Mouse (Mus musculus) MEL (cell line): ENCODE data around the gene Icam1. TPM values are rescaled to one million over a fixed set of nuclear protein-coding genes. Genes with fewer than 3 reads are reported as not detected.

Source experiments
- DNase-seq: peaks from one replicate; pipeline ENCODE4 v3.0.0; 2011; ENCODE audit warnings: low read depth, low spot score
- H3K27ac ChIP-seq: 2 replicates; pipeline ENCODE4 v1.5.1; 2012; ENCODE audit warnings: low read depth, mild to moderate bottlenecking, control low read depth, low read length, moderate library complexity; ENCODE audit not compliant: control insufficient read depth
- H3K27me3 ChIP-seq, 2 experiments: fragments of 150-350 bp in 1 of 2; sonication (generic) in 1 of 2; 2 replicates each; pipeline ENCODE4 v1.6.1; 2012; ENCODE audit warnings: low read length in 2 of 2, mild to moderate bottlenecking in 2 of 2, improper control_type of control experiment in 1 of 2, moderate library complexity in 1 of 2; ENCODE audit not compliant: insufficient read depth in 2 of 2, control insufficient read depth in 1 of 2
- H3K36me3 ChIP-seq, 2 experiments: 2 replicates each; pipeline ENCODE4 v1.6.1; 2012 to 2014; ENCODE audit warnings: low read length in 2 of 2, improper control_type of control experiment in 1 of 2, inconsistent platforms in 1 of 2, mild to moderate bottlenecking in 1 of 2; ENCODE audit not compliant: insufficient read depth in 2 of 2, control insufficient read depth in 1 of 2
- H3K4me1 ChIP-seq, 2 experiments: fragments of 150-350 bp in 1 of 2; sonication (generic) in 1 of 2; 2 replicates each; pipeline ENCODE4 v1.6.1; 2012; ENCODE audit warnings: low read length in 2 of 2, improper control_type of control experiment in 1 of 2, mild to moderate bottlenecking in 1 of 2; ENCODE audit not compliant: insufficient read depth in 2 of 2, control insufficient read depth in 1 of 2
- H3K4me3 ChIP-seq, 2 experiments: fragments of 150-350 bp in 1 of 2; sonication (generic) in 1 of 2; 2 replicates each; pipeline ENCODE4 v1.5.1; 2012; ENCODE audit warnings: low read depth in 2 of 2, low read length in 2 of 2, mild to moderate bottlenecking in 2 of 2, moderate library complexity in 2 of 2, control low read depth in 1 of 2, improper control_type of control experiment in 1 of 2; ENCODE audit not compliant: control insufficient read depth in 1 of 2, insufficient read depth in 1 of 2
- H3K79me2 ChIP-seq: 2 replicates; pipeline ENCODE4 v1.6.1; 2012; ENCODE audit warnings: mild to moderate bottlenecking, low read length, moderate library complexity; ENCODE audit not compliant: control insufficient read depth, poor library complexity, insufficient read depth
- H3K9ac ChIP-seq: 2 replicates; pipeline ENCODE4 v1.6.1; 2012; ENCODE audit warnings: low read depth, mild to moderate bottlenecking, control low read depth, low read length, moderate library complexity; ENCODE audit not compliant: control insufficient read depth, poor library complexity, severe bottlenecking
- H3K9me3 ChIP-seq: fragments of 150-350 bp; sonication (generic); replicated peaks from 2 replicates; pipeline ENCODE4 v1.6.1; 2012; ENCODE audit warnings: mild to moderate bottlenecking, low read length, improper control_type of control experiment, moderate library complexity; ENCODE audit not compliant: insufficient read depth
- CHD1 ChIP-seq: IDR thresholded peaks from 2 replicates; pipeline ENCODE4 v1.6.1; 2012; ENCODE audit warnings: low read depth, mild to moderate bottlenecking, inconsistent platforms, low read length, improper control_type of control experiment
- CTCF ChIP-seq, 3 experiments: IDR thresholded peaks in 2 of 3; conservative IDR thresholded peaks in 1 of 3; 2 replicates each; pipeline ENCODE4 v1.5.1; 2011 to 2012; ENCODE audit warnings: low read length in 3 of 3, low read depth in 2 of 3, mild to moderate bottlenecking in 2 of 3, improper control_type of control experiment in 1 of 3, inconsistent platforms in 1 of 3, mixed read lengths in 1 of 3, moderate library complexity in 1 of 3; ENCODE audit not compliant: control insufficient read depth in 1 of 3, insufficient read depth in 1 of 3, poor library complexity in 1 of 3, severe bottlenecking in 1 of 3
- E2F4 ChIP-seq: IDR thresholded peaks from 2 replicates; pipeline ENCODE4 v1.6.1; 2011; ENCODE audit warnings: low read depth, low read length, improper control_type of control experiment, borderline replicate concordance
- ETS1 ChIP-seq: IDR thresholded peaks from 2 replicates; pipeline ENCODE4 v1.6.1; 2012; ENCODE audit warnings: low read depth, mild to moderate bottlenecking, inconsistent platforms, low read length, improper control_type of control experiment, moderate library complexity
- GABPA ChIP-seq: IDR thresholded peaks from 2 replicates; pipeline ENCODE4 v1.6.1; 2012; ENCODE audit warnings: low read depth, mild to moderate bottlenecking, inconsistent platforms, low read length, improper control_type of control experiment, moderate library complexity
- GATA1 ChIP-seq: IDR thresholded peaks from 2 replicates; pipeline ENCODE4 v1.6.1; 2011; ENCODE audit warnings: low read depth, low read length, improper control_type of control experiment
- HCFC1 ChIP-seq: IDR thresholded peaks from 2 replicates; pipeline ENCODE4 v1.6.1; 2012; ENCODE audit warnings: low read depth, mild to moderate bottlenecking, inconsistent platforms, low read length, improper control_type of control experiment, moderate library complexity
- JUND ChIP-seq: IDR thresholded peaks from 2 replicates; pipeline ENCODE4 v1.6.1; 2011; ENCODE audit warnings: low read depth, mild to moderate bottlenecking, improper control_type of control experiment, low read length
- KAT2A ChIP-seq: conservative IDR thresholded peaks from 2 replicates; pipeline ENCODE4 v1.6.1; 2012; ENCODE audit warnings: low read depth, low read length, improper control_type of control experiment, inconsistent platforms
- MAFK ChIP-seq: IDR thresholded peaks from 2 replicates; pipeline ENCODE4 v1.6.1; 2011; ENCODE audit warnings: low read depth, mild to moderate bottlenecking, low read length, improper control_type of control experiment, borderline replicate concordance
- MAX ChIP-seq: IDR thresholded peaks from 2 replicates; pipeline ENCODE4 v1.6.1; 2011; ENCODE audit warnings: low read length, improper control_type of control experiment
- MAZ ChIP-seq: IDR thresholded peaks from 2 replicates; pipeline ENCODE4 v1.6.1; 2012; ENCODE audit warnings: low read depth, mild to moderate bottlenecking, inconsistent platforms, low read length, improper control_type of control experiment
- MYB ChIP-seq: IDR thresholded peaks from 2 replicates; pipeline ENCODE4 v1.6.1; 2011; ENCODE audit warnings: mild to moderate bottlenecking, low read depth, low read length, improper control_type of control experiment
- MYC ChIP-seq: IDR thresholded peaks from 2 replicates; pipeline ENCODE4 v1.6.1; 2011; ENCODE audit warnings: low read depth, mild to moderate bottlenecking, low read length, improper control_type of control experiment, moderate library complexity
- NRF1 ChIP-seq: IDR thresholded peaks from 2 replicates; pipeline ENCODE4 v1.6.1; 2014; ENCODE audit warnings: low read depth, mild to moderate bottlenecking, inconsistent platforms, low read length, improper control_type of control experiment, moderate library complexity; ENCODE audit not compliant: poor library complexity, insufficient read depth, severe bottlenecking
- POLR2A ChIP-seq, 2 experiments: IDR thresholded peaks; 2 replicates each; pipeline ENCODE4 v1.6.1; 2011 to 2012; ENCODE audit warnings: low read length in 2 of 2, mild to moderate bottlenecking in 2 of 2, control low read depth in 1 of 2, improper control_type of control experiment in 1 of 2, low read depth in 1 of 2, moderate library complexity in 1 of 2; ENCODE audit not compliant: control insufficient read depth in 1 of 2, insufficient read depth in 1 of 2, poor library complexity in 1 of 2
- POLR2AphosphoS5 ChIP-seq: IDR thresholded peaks from 2 replicates; pipeline ENCODE4 v1.6.1; 2012; ENCODE audit warnings: low read depth, borderline replicate concordance, mild to moderate bottlenecking, inconsistent platforms, low read length, moderate library complexity, mixed read lengths
- RCOR1 ChIP-seq: IDR thresholded peaks from 2 replicates; pipeline ENCODE4 v1.6.1; 2012; ENCODE audit warnings: low read depth, mild to moderate bottlenecking, inconsistent platforms, low read length, improper control_type of control experiment
- SIN3A ChIP-seq: IDR thresholded peaks from 2 replicates; pipeline ENCODE4 v1.6.1; 2012; ENCODE audit warnings: low read length, improper control_type of control experiment, inconsistent platforms
- SMC3 ChIP-seq: IDR thresholded peaks from 2 replicates; pipeline ENCODE4 v1.6.1; 2011; ENCODE audit warnings: low read depth, low read length, improper control_type of control experiment
- TAL1 ChIP-seq: IDR thresholded peaks from 2 replicates; pipeline ENCODE4 v1.6.1; 2012; ENCODE audit warnings: mild to moderate bottlenecking, inconsistent platforms, low read length, moderate library complexity, mixed read lengths
- TCF12 ChIP-seq: IDR thresholded peaks from 2 replicates; pipeline ENCODE4 v1.6.1; 2014; ENCODE audit warnings: low read depth, mild to moderate bottlenecking, inconsistent platforms, low read length, improper control_type of control experiment, moderate library complexity
- UBTF ChIP-seq: IDR thresholded peaks from 2 replicates; pipeline ENCODE4 v1.6.1; 2012; ENCODE audit warnings: low read depth, mild to moderate bottlenecking, inconsistent platforms, low read length, improper control_type of control experiment, moderate library complexity, borderline replicate concordance; ENCODE audit not compliant: insufficient read depth
- ZC3H11A ChIP-seq: IDR thresholded peaks from 2 replicates; pipeline ENCODE4 v1.6.1; 2012; ENCODE audit warnings: low read depth, mild to moderate bottlenecking, inconsistent platforms, low read length, improper control_type of control experiment
- ZKSCAN1 ChIP-seq: IDR thresholded peaks from 2 replicates; pipeline ENCODE4 v1.6.1; 2012; ENCODE audit warnings: low read depth, mild to moderate bottlenecking, inconsistent platforms, low read length, improper control_type of control experiment, moderate library complexity
- polyA plus RNA-seq, 2 experiments: library from polyadenylated mRNA; stranded (reverse) in 1 of 2; unstranded in 1 of 2; fragments of >175 nt in 1 of 2; fragments of >200 nt in 1 of 2; gene quantifications; 2 replicates each; pipeline versions ENCODE4 v1.2.1 to v1.2.4; 2012; ENCODE audit warnings: low replicate concordance in 2 of 2, low read depth in 1 of 2; ENCODE audit not compliant: insufficient read length in 2 of 2, insufficient read depth in 1 of 2, missing spikeins in 1 of 2
- total RNA-seq: library from RNA; depleted of rRNA; stranded (reverse); fragments of 300-350 nt; gene quantifications from 2 replicates; pipeline ENCODE4 v1.2.3, GENCODE M21; 2012

Gene Icam1
- total and polyA plus RNA-seq, 3 experiments: 26.0 to 31.0 TPM; not detected in 1

DNA sequence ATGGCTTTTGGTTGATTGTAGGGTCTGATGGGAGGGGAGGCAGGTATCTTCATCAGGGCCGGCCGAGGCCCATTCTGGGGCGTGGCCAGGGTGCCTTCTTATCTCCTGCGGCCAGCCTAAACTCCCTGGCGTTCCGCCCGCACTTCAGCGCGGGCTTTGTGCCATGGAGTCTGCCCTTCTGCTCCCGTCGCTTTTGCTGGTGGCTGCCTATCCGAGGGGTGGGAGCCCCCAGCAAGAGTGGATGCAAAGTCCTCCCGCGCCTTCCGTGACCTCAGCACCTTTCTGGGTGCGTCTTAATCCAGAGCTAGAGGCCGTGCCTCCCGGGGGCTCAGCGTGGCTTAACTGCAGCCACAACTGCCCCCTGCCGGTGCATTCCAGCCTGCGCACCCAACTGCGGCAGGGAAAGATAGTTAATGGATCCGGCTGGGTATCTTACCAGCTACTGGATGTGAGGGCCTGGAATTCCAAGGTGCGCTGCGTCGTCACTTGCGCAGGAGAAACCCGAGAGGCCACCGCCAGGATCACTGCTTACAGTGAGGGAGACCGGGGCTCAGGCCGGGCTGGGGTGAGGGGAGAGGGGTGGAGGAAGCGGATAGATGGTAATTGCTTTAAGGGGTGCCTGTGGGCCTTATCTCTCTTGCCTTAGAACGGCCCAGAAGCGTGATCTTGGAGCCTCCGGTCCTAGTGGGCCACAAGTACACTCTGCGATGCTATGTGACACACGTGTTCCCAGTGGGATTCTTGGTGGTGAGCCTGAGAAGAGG lies 13.7 kb downstream of the Icam1 start, which contains the start of gene Icam4:
Icam4 (plus strand) TSS at position 83 of the 764 bp plus-strand sequence.
- Histone ChIP-seq H3K36me3 (peaks cover 0 to 17% of the 10 kb centered on the region in 2 experiments; a peak in 2 of 4 replicates), H3K27me3 (no peaks in the 10 kb centered on the region), H3K4me1 (peaks cover 14 to 30% of the 10 kb centered on the region in 2 experiments), H3K79me2 (peaks cover 23% of the 10 kb centered on the region), H3K4me3 (peak within 1 kb of the TSS; percentile 53 to 58)
- DNase-seq: peak; percentile 100
- no peak for TF ChIP-seq MYC
- TF ChIP-seq GABPA: no peak
- TF ChIP-seq ETS1: no peak
- TF ChIP-seq ZC3H11A: no peak
- no peak for TF ChIP-seq TCF12
- no peak for TF ChIP-seq ZKSCAN1
- no peak for TF ChIP-seq HCFC1
- peak in 1 of 3 experiments; percentile 99; a peak in 2 of 6 replicates for TF ChIP-seq CTCF (IDR thresholded peaks at IDR 0.05 in 2 of 3, conservative IDR thresholded peaks at IDR 0.05 in 1 of 3; ENCODE audit: control insufficient read depth in 1 of 3, insufficient read depth in 1 of 3, low read depth in 2 of 3, low read length in 3 of 3, poor library complexity in 1 of 3, severe bottlenecking in 1 of 3)
- no peak for TF ChIP-seq MYB
- no peak for TF ChIP-seq NRF1
- TF ChIP-seq KAT2A: no peak
- TF ChIP-seq E2F4: no peak
- TF ChIP-seq GATA1: peak; percentile 99
- TF ChIP-seq RCOR1: no peak
- no peak for TF ChIP-seq UBTF
- no peak for TF ChIP-seq SMC3
- TF ChIP-seq MAX: no peak
- TF ChIP-seq JUND: no peak
- no peak for TF ChIP-seq MAZ
- no peak for TF ChIP-seq POLR2A (IDR thresholded peaks at IDR 0.05; ENCODE audit: control insufficient read depth in 1 of 2, insufficient read depth in 1 of 2, low read depth in 1 of 2, low read length in 2 of 2, poor library complexity in 1 of 2)
- TF ChIP-seq SIN3A: no peak
- no peak for TF ChIP-seq CHD1
- no peak for TF ChIP-seq MAFK
- peak; percentile 100 for TF ChIP-seq TAL1
- no peak; the same call in 1 of the 2 replicates for TF ChIP-seq POLR2AphosphoS5
- TF ChIP-seq, all 39 proteins: peak for 3
- H3K27ac ChIP-seq: peak within 1 kb of the TSS; percentile 83
- H3K9ac ChIP-seq: peak within 1 kb of the TSS; percentile 73
- no peaks in the 10 kb centered on the region for H3K9me3 ChIP-seq
